Mouse (Mus musculus): Measurements from ENCODE around the gene Prrx1.

Gene Prrx1

GRCm38 (mm10) chr1:163311861-163312811, 1.4 kb downstream of the Prrx1 start:
- peak in 1 of 2 experiments; percentile 49 for DNase-seq (ENCODE audit: low spot score in 2 of 2)

DNA sequence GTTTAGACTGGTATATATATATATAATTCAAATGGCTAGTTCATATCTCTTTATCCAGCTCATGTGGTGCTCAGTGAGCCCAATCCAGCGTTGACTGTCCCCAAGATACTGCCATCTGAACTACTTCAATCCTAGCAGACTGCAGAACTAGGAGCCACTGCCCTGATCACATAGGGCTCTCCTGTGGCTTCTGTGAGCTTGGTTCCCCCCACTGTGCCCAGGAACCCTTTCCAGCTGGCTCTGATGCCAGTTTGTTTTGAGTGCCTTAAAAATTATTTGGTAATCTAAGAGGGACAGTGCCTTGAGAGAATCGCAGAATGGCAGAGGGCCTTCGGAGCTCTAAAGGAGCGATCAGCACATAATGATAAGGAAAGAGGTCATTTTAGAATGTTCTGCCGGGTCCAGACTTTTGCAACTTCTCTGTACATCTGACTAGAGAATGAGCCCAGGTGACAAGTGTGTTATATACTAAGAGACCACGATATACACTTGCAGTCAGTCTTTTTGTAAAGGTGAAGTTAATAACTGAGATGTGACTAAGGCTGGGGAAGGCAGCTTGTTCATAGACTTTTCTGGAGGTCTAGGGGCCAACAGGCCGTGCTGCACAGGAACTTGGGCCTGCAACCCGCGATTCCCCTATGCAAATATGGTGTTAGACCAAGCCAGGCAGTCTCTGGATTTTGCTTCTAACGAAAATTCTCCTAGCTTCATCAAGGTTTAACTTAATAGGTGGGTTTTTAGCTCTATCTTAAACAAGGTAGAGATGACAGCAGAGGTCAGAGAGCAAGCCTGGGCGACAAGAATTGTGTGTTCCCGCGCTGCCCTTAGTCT, 2.3 kb downstream of the Prrx1 start:
- no peak for DNase-seq (ENCODE audit: low spot score in 2 of 2)

- no peak for DNase-seq (ENCODE audit: low spot score in 2 of 2)
Measured at GRCm38 (mm10) chr1:163310023-163310754, 3.3 kb downstream of the Prrx1 start.

DNA sequence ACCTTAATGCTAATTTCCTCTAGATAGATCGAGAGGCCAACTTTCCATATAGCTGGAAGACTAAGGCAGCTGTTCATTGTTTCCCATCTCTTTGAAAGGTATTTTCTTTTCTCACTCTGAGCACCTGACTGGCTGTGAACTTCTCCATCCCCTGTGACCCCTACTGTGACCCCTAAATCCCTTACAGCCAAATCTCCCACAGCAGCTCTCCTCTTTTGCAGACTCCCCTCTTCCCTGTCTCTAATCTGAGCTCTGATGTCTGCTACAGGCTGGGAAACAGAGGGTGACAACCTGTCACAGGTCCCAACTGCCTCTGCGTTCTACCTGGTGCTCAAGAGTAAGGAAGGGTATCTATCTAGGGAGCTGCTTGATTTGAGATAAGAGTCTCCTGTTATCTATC, 4.0 kb downstream of the Prrx1 start:
- no peak for DNase-seq (ENCODE audit: low spot score in 2 of 2)

DNA sequence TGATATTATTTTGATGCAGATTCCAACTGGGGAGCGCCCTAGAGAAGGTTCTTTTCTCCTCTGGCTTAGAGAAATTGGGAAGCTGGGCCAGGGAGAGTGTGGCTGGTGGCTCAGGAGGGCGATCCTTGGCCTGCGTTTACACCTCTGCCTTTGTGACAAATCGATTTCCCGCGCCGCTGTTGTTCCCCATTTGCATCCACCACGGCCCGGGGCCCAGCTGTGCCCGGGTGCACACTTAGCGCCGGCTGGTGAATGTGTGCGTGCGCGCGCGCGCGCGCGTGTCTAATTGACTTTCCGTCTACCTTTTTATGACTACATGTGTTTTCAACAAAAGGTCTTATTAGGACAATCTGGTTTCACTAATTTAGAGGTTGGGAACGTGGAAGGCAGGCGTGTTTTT, 4.9 kb downstream of the Prrx1 start:
- no peak for DNase-seq (ENCODE audit: low spot score in 2 of 2)

DNA sequence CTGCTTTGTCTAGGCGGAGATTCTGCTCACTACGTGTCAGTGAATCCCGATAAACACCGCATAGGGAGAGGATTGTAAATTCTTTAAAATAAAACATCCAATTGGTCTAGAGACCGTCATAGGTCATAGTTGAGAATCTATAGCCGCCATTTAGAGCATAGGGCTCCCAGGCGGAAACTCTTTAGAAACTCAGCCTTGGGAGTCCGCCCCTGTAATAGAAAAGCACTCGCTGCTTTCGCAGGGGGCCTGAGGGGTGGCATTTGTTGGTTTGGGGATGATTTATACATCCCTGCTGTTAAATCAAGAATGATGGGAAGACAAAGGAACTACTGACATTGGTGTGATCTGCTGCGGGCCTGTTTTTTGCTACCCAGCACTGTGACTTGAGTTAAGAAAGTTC, 5.8 kb downstream of the Prrx1 start:
- no peak for DNase-seq (ENCODE audit: low spot score in 2 of 2)

- no peak for DNase-seq (ENCODE audit: low spot score in 2 of 2)
Measured at GRCm38 (mm10) chr1:163305956-163306355, 7.6 kb downstream of the Prrx1 start.

GRCm38 (mm10) chr1:163304837-163305236, 8.7 kb downstream of the Prrx1 start:
- no peak for DNase-seq (ENCODE audit: low spot score in 2 of 2)

DNA sequence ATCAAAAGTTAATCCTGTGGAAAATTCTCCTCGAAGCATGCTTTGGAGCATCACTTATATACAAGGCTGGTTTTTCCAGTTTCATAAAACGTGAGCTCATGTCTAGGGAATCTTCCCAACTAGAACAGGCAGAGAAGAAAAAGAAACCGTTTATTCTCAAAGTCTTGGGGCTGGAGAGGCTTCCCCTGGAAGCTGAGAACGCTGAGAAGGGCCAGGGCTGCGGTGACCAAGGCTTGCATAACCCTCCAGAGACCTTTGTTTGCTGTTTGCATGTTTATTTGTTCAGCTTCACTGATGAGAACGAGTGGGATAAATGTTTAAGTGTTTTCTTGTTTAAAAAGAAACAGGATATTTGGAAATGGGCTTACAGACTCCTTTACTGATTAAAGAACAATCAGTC, 11.2 kb downstream of the Prrx1 start:
- DNase-seq (ENCODE audit: low spot score in 2 of 2): no peak

- no peak for DNase-seq (ENCODE audit: low spot score in 2 of 2)
Measured at GRCm38 (mm10) chr1:163293152-163293551, 20.4 kb downstream of the Prrx1 start.

DNA sequence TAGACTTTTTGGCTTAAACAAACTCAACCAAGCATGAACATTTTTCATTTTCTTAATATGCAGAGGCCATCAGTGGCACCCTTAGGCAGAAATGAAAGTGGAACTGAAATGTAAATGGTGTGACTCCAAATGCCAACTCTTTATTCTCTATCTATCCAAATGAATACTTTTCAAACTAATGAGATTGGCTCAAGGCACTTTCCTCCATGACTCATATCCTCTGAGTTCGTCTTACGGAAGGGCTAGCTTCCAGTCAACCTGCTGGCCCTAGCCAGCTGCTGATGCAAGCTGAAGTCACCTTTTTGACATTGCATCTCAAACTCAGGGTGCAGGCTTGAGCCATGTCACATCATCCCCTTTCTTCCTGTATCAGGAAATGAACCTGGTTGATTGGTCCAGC, 21.6 kb downstream of the Prrx1 start:
- no peak for DNase-seq (ENCODE audit: low spot score in 2 of 2)

- DNase-seq (ENCODE audit: low spot score in 2 of 2): no peak
Measured at GRCm38 (mm10) chr1:163289131-163289530, 24.4 kb downstream of the Prrx1 start.

GRCm38 (mm10) chr1:163285539-163285938, 28.0 kb downstream of the Prrx1 start:
- DNase-seq (ENCODE audit: low spot score in 2 of 2): no peak

DNA sequence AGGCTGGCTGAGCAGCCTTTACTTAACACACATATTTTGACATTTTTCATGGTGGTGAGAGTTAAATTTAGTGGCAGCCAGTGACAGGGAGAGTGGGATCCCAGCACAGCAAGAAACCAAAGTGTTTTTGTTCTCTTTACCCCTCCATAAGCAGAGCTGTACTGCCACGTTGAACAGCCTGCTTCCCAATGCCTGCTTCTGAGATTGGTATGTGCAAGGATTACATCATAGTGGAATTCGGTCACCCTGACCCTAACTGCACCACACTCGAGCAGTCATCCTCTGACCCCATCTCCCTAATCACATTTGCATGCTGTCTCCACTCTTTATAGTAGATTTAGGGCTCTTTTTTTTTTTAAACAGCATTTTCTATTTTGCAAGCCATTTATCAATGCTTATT, 28.4 kb downstream of the Prrx1 start:
- no peak for DNase-seq (ENCODE audit: low spot score in 2 of 2)

DNA sequence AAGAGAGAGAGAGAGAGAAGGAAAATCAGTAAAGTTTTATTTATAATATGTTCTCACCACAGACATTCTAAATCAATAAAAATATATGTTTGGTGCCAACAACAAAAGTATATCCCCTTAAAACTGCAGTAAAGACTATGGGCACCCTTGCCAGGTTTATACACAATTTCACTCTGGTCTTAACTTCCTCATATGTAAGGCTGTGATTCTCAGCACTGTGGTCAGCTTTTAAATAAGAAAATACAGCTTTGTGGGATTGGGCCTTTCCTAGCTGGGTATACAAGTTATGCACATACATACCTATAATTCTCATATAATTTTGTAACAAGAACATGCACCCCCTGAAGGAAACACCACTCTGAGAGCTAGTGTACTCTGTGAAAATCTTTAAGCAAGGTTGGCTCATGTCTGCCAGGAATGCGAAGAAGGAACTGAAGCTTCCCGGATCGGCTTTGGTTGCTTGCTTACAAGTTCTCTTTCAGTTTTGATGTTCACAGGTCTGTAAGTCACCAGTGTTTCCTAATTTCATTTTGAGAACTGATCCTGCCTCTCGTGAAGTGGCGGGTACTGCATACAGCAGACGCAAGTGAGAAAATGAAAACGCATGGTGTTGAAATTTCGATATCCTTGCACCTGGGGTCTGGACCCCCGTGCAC, 29.4 kb downstream of the Prrx1 start:
- no peak for DNase-seq (ENCODE audit: low spot score in 2 of 2)

DNA sequence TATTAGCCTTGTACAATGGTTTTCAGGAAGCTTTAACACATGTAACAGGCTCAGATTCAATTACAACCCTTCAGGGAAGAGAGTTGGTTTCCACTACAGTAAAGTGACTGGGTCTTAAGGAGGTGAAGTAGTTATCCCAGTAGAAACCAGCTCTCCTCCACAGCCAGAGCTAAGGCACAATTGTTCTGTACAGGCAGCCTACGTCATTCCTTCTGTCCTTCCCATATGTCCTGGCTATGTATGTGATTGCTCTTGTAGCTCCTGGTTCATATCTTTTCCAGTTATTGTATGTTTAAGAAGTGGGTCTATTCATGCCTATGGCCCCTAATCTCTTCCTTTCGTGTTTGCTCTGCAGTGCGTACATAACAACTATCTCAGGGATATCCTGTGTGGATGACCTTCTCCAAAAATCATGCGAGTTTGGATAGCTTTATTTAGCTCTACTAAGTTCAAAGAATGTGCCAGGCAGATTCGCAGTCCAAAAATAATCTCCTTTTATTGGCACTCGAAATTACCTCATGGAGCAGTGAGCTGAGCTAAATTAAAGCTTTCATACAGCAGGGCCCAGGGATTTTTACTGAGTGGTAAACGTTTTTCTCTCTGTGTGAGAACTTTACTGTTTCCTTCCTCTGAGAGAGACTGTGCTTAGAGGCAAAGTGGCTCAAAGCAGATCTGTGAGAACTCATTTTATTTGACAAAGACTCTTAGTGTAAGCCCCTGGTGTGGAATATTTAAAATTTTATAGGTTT, 31.9 kb downstream of the Prrx1 start:
- DNase-seq (ENCODE audit: low spot score in 2 of 2): no peak

GRCm38 (mm10) chr1:163280842-163281122, 32.7 kb downstream of the Prrx1 start:
- DNase-seq (ENCODE audit: low spot score in 2 of 2): no peak

DNA sequence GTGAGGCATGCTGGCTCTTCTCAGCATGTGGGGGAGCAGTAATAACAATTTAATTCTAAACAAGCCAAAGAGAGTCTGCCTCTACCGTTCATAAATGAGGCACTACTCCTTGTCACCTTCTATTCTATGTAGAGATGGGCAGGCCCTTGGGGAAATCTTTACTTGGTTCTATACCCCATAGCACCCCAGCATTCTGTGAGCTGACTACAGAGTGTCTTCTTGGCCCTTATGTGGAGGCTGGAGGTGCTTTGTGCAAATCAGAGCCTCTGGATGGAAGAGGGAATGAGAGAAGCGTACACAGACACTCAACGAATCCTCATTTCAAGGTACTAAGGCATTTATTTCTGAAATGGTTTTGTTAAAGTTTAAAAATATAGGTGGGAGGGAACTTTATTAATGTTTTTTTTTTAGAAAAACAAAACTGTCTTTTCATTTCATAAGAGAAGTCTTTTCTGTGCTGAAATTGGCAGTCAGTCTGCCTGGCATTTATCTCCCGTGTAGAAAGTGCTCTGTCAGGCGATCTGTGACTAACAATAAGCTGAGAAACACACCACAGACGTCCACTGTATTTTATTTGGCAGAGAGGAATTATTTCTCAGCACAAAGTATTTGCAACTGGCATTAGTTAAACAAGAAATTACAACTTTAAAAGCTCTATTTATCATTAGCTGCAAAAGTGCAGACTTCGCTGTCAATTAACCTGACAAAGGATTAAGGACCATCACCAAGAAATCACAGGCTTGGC, 33.2 kb downstream of the Prrx1 start:
- DNase-seq (ENCODE audit: low spot score in 2 of 2): no peak

GRCm38 (mm10) chr1:163277069-163277468, 36.4 kb downstream of the Prrx1 start:
- no peak for DNase-seq (ENCODE audit: low spot score in 2 of 2)

- DNase-seq (ENCODE audit: low spot score in 2 of 2): no peak
Measured at GRCm38 (mm10) chr1:163274919-163275318, 38.6 kb downstream of the Prrx1 start.

Measured in urinary bladder, postnatal 36 days (tissue).